Mouse (Mus musculus): Measurements from ENCODE around the gene Myl9. TPM values are rescaled to one million over a fixed set of nuclear protein-coding genes. Genes with fewer than 3 reads are reported as not detected.

Gene Myl9
- polyA plus RNA-seq, 1 experiment from 2014 or later: 83.4 TPM

Other genes with a start within 250 kb of the Myl9 start
- 46.4 and 48.8 TPM in 2 replicates for gene Aar2, start 227.8 kb upstream of the Myl9 start, polyA plus RNA-seq (2016; fragmentation: Nextera tagmentation; extraction: Ambion mirVana)
- 128 and 146 TPM in 2 replicates for gene Dlgap4, start 161.7 kb upstream of the Myl9 start, polyA plus RNA-seq (2016; fragmentation: Nextera tagmentation; extraction: Ambion mirVana)
- 98.4 and 101 TPM in 2 replicates for gene Tgif2, start 64.6 kb downstream of the Myl9 start, polyA plus RNA-seq (2016; fragmentation: Nextera tagmentation; extraction: Ambion mirVana)
- gene 4930518I15Rik, start 82.5 kb downstream of the Myl9 start, polyA plus RNA-seq (2016; fragmentation: Nextera tagmentation; extraction: Ambion mirVana): 8.8 and 9.2 TPM in 2 replicates
- 164 and 191 TPM in 2 replicates for gene Rab5if, start 87.7 kb downstream of the Myl9 start, polyA plus RNA-seq (2016; fragmentation: Nextera tagmentation; extraction: Ambion mirVana)
- 0.55 and 0.67 TPM in 2 replicates for gene Sla2, start 111.8 kb downstream of the Myl9 start, polyA plus RNA-seq (2016; fragmentation: Nextera tagmentation; extraction: Ambion mirVana)
- gene Ndrg3, start 216.6 kb downstream of the Myl9 start, polyA plus RNA-seq (2016; fragmentation: Nextera tagmentation; extraction: Ambion mirVana): 43.5 and 46.0 TPM in 2 replicates
- 52.4 and 57.5 TPM in 2 replicates for gene Dsn1, start 231.7 kb downstream of the Myl9 start, polyA plus RNA-seq (2016; fragmentation: Nextera tagmentation; extraction: Ambion mirVana)